26 mouse cellular contexts compared by ENCODE assay signal in the genomic region with DNA sequence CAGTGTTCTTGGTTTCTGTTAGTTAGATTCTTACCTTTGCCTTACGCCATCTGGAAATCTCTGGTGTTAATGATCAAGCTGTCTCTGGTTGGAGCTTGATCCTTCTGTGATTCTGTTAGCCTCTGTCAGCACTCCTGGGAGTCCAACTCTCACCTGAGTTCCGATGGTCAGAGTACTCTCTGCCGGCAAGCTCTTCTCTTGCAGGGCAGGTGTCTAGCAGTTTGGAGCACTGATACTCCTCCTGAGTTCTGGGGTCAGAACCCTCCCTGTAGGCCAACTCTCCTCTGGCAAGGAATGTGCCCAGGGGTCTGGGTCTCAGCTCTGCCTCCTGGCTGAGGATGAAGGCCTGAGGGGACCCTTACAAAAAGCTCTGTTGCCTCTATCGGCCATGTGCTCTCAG. TPM values are rescaled to one million over a fixed set of nuclear protein-coding genes. Genes with fewer than 3 reads are reported as not detected.
"Had no signal": no experiment of that assay in that cellular context is flagged by ENCODE, and none has a peak within 500 bp of the region (broad histone marks: within the 10 kb centered on the region; RNA-seq: fewer than 3 reads in every experiment).

No protein-coding gene starts in this region.

RNA-seq across cellular contexts. Expression of gene Mup8, which starts 40.3 kb away (rescaled TPM):
- polyA plus RNA-seq: heart, adult 2 months; heart, embryonic 10.5 days; heart, embryonic 11.5 days; heart, embryonic 12.5 days; heart, embryonic 13.5 days; heart, embryonic 14.5 days; heart, embryonic 15.5 days; heart, embryonic 16.5 days; heart, postnatal 0 days; hindbrain, embryonic 10.5 days; hindbrain, embryonic 11.5 days; hindbrain, embryonic 13.5 days; hindbrain, embryonic 14.5 days; hindbrain, embryonic 15.5 days; hindbrain, embryonic 16.5 days; hindbrain, postnatal 0 days; inflammation-experienced regulatory T-cells, adult 6 months; intestine, embryonic 14.5 days; intestine, embryonic 15.5 days; intestine, embryonic 16.5 days; intestine, postnatal 0 days; kidney, embryonic 14.5 days; kidney, embryonic 15.5 days; kidney, embryonic 16.5 days; kidney, postnatal 0 days; large intestine, adult 2 months had no signal
